In genomic region chr1:152815265-152815701, GRCm38 (mm10) we compare ENCODE assay signal across 8 mouse cellular contexts. TPM values are rescaled to one million over a fixed set of nuclear protein-coding genes. Genes with fewer than 3 reads are reported as not detected.
DNase-seq lines count a peak whose midpoint lies in the region; ATAC-seq lines count a peak whose summit lies in the region.

No protein-coding gene starts in this region.

- WGBS in kidney, embryonic 15.5 days, result 47% methylated on average over 7 of the region's 7 CpGs
- 33% methylated on average over 7 of the region's 7 CpGs for WGBS in forebrain, embryonic 15.5 days

- peak; percentile 60 for ATAC-seq in kidney, embryonic 15.5 days (replicated peaks; ENCODE audit: low FRiP score)
- ATAC-seq in forebrain, embryonic 15.5 days (replicated peaks), result peak; percentile 83

- no peaks in the 10 kb centered on the region for H3K9me3 ChIP-seq in kidney, embryonic 15.5 days (replicated peaks)
- H3K9me3 ChIP-seq in forebrain, embryonic 15.5 days, result no peaks in the 10 kb centered on the region

- DNase-seq in kidney, adult 8-10 months, result no peak
- DNase-seq in brain, adult 2 months (ENCODE audit: low read depth, low spot score), result peak; percentile 59
- peak; percentile 66 to 78 for DNase-seq in kidney, postnatal 4 days
- peak; percentile 73 for DNase-seq in mesoderm, embryonic 11.5 days (ENCODE audit: low read depth, low spot score)
- DNase-seq in yolk sac, embryonic 10.5 days (ENCODE audit: low spot score), result no peak
- no peak for DNase-seq in right cerebral cortex, postnatal 25 days

- H3K9ac ChIP-seq in kidney, embryonic 15.5 days, result no peak overlapping the region
- H3K9ac ChIP-seq in forebrain, embryonic 15.5 days (replicated peaks), result no peak overlapping the region

- H3K4me3 ChIP-seq in kidney, embryonic 15.5 days (replicated peaks), result no peak overlapping the region
- H3K4me3 ChIP-seq in forebrain, embryonic 15.5 days, result no peak overlapping the region

- H3K27me3 ChIP-seq in kidney, embryonic 15.5 days, result no peaks in the 10 kb centered on the region
- no peaks in the 10 kb centered on the region for H3K27me3 ChIP-seq in forebrain, embryonic 15.5 days

- H3K27ac ChIP-seq in kidney, embryonic 15.5 days, result no peak overlapping the region
- peak overlapping the region; percentile 90 for H3K27ac ChIP-seq in forebrain, embryonic 15.5 days (replicated peaks)

- H3K4me2 ChIP-seq in kidney, embryonic 15.5 days, result 0 out of 2 replicates have a peak overlapping the region, but pooled peaks have one; percentile 16
- H3K4me2 ChIP-seq in forebrain, embryonic 15.5 days (replicated peaks), result no peak overlapping the region

- H3K36me3 ChIP-seq in kidney, embryonic 15.5 days, result no peaks in the 10 kb centered on the region
- H3K36me3 ChIP-seq in forebrain, embryonic 15.5 days, result no peaks in the 10 kb centered on the region

- H3K4me1 ChIP-seq in kidney, embryonic 15.5 days, result peaks cover 24% of the 10 kb centered on the region
- peaks cover 44% of the 10 kb centered on the region for H3K4me1 ChIP-seq in forebrain, embryonic 15.5 days

RNA-seq across cellular contexts. Expression of gene Ncf2, which starts 15.3 kb away (rescaled TPM):
- 7.8 and 9.0 TPM in 2 replicates for polyA plus RNA-seq in kidney, embryonic 15.5 days (2015; fragmentation: Nextera tagmentation; extraction: Ambion mirVana)
- polyA plus RNA-seq in forebrain, embryonic 15.5 days (2015; fragmentation: Nextera tagmentation; extraction: Ambion mirVana), result 2.0 and 2.3 TPM in 2 replicates

RNA-seq across cellular contexts. Expression of gene Arpc5, which starts 48.9 kb away (rescaled TPM):
- 228 and 235 TPM in 2 replicates for polyA plus RNA-seq in kidney, embryonic 15.5 days (2015; fragmentation: Nextera tagmentation; extraction: Ambion mirVana)
- polyA plus RNA-seq in forebrain, embryonic 15.5 days (2015; fragmentation: Nextera tagmentation; extraction: Ambion mirVana), result 377 and 388 TPM in 2 replicates

RNA-seq across cellular contexts. Expression of gene Rgl1, which starts 49.1 kb away (rescaled TPM):
- polyA plus RNA-seq in kidney, embryonic 15.5 days (2015; fragmentation: Nextera tagmentation; extraction: Ambion mirVana), result 60.6 and 63.6 TPM in 2 replicates
- 21.2 and 22.8 TPM in 2 replicates for polyA plus RNA-seq in forebrain, embryonic 15.5 days (2015; fragmentation: Nextera tagmentation; extraction: Ambion mirVana)

Comparison
In these comparisons a context has a peak if more than half of its experiments do, and no peak if none do; other contexts are left out.
1. DNase-seq: peak in brain, adult 2 months (single experiment), kidney, postnatal 4 days (2 of 2) and mesoderm, embryonic 11.5 days (single experiment); none in kidney, adult 8-10 months (0 of 2), yolk sac, embryonic 10.5 days (single experiment) and right cerebral cortex, postnatal 25 days (single experiment).